Mouse (Mus musculus): ENCODE data around the gene Prickle1.
A peak's percentile ranks its signal among the peaks of the same experiment; 100 is the strongest.

Gene Prickle1

GRCm38 (mm10) chr15:93502703-93503102 lies 93.0 kb downstream of the Prickle1 start:
- DNase-seq = no peak

DNA sequence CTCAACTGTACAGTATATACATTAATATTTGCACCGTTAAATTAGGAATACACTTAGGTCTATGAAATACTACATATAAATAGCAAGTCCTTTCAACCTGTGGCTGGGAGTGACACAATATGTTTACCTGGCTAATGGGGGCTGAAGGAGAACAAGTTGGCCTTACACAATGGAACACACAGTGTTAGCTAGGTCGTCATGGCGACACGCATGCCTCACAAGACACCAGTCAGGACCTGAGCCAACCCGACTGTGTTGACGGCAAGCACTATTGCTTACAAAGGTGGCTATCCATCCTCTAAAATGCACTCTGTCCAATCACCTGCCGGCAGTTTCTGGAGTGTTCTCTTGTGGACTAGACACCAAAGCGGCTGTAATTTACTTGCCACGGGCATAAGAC lies 95.8 kb downstream of the Prickle1 start:
- DNase-seq = no peak

GRCm38 (mm10) chr15:93494700-93495099 lies 101.0 kb downstream of the Prickle1 start:
- DNase-seq = no peak

- no peak for DNase-seq
Observed at GRCm38 (mm10) chr15:93489597-93489996, 106.1 kb downstream of the Prickle1 start.

GRCm38 (mm10) chr15:93486066-93486465 lies 109.6 kb downstream of the Prickle1 start:
- DNase-seq = no peak

- no peak for DNase-seq
Observed at GRCm38 (mm10) chr15:93485252-93485651, 110.4 kb downstream of the Prickle1 start.

DNA sequence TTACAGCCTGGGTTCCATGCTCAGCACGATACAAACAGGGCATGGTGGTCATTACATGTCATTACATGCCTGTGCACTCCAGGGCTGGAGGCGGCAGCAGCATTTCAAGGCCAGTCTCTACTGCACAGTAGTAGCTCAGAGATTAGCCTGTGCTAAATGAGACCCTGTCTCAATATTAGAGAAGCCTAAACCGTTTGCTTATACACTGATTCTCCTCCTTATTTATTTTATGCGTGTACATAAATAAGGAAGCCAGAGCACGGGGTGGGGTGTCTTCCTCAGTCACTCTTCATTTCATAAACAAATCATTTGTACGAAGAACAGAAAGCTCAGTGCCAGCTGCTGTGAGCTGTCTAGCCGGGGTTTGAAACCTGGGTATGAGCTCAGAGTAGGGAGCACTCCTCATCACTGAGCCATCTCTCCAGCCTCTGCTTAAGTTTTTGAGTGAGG lies 111.4 kb downstream of the Prickle1 start:
- no peak for DNase-seq

DNA sequence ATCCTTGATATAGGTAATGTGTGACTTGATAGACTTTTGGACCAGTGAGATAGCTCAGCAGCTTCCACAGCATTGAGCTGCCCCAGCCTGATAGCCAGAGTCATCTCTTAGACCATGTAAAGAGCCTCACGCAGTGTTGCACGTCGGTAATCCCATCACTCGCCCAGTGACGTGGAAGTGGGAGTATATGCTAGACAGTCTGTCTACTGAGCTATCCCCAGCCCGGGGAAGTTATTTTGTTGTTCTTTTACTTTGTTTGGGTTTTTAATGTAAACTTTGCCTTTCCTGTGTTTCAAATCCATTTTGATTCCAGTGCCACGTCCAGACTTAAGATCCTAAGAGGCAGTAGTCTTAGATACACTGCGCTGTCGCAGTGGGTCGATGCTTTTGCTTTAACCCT lies 114.6 kb downstream of the Prickle1 start:
- DNase-seq = no peak

- no peak for DNase-seq
Observed at GRCm38 (mm10) chr15:93479445-93479844, 116.2 kb downstream of the Prickle1 start.

GRCm38 (mm10) chr15:93478676-93479075 lies 117.0 kb downstream of the Prickle1 start:
- no peak for DNase-seq

GRCm38 (mm10) chr15:93477729-93478128 lies 118.0 kb downstream of the Prickle1 start:
- DNase-seq = no peak

- DNase-seq = no peak
Observed at GRCm38 (mm10) chr15:93475688-93476087, 120.0 kb downstream of the Prickle1 start.

GRCm38 (mm10) chr15:93474277-93474676 lies 121.4 kb downstream of the Prickle1 start:
- no peak for DNase-seq

- DNase-seq = peak; percentile 46
Observed at GRCm38 (mm10) chr15:93472089-93472488, 123.6 kb downstream of the Prickle1 start.

DNA sequence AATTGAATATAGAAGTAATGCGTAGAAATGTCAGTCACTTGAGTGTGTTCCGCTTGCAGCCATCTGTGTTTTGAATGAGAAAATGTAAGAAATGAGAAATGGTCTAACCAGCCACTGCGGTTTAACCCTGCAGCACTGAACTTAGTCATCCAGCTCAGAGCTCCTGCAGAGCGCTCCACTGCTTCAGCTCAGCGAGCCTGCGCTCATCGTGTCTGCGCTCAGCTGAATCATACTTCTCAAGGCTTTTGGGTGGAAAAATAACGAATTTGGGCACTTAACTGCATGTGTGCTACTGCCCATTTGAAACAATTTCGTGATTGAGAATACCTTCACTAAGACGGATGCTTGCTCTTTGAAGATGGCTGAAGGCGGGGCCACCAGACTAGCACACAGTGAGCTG lies 124.0 kb downstream of the Prickle1 start:
- peak; percentile 49 for DNase-seq

- DNase-seq = no peak
Observed at GRCm38 (mm10) chr15:93461066-93461465, 134.6 kb downstream of the Prickle1 start.

DNA sequence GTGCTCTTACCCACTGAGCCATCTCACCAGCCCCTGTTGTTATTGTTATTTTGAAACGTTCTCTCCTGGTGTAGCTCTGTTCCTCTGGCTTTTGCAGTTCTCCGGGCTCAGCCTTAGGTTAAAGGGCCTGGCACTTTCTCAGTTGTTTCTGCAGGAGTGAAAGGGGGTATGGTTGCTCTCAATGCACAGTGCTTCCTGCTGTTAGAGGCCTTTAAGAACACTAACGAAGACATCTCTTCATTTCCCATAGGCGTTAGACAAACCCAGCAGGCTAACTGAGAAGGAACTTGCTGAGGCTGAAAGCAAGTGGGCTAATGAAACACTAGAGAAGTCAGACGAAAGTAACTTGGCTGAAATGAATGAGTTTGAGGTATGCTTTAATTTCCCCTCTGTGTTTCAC lies 136.3 kb downstream of the Prickle1 start:
- DNase-seq = no peak

GRCm38 (mm10) chr15:93456005-93456404 lies 139.7 kb downstream of the Prickle1 start:
- no peak for DNase-seq

- DNase-seq = no peak
Observed at GRCm38 (mm10) chr15:93453296-93453695, 142.4 kb downstream of the Prickle1 start.
